Mouse (Mus musculus): ENCODE measurements around the gene Pde4c.

GRCm38 (mm10) chr8:70786291-70787050, 63.0 kb downstream of the Pde4c start:
- TF ChIP-seq MAZ (IDR thresholded peaks at IDR 0.05; ENCODE audit: low read depth, low read length) (no peak), SIN3A (IDR thresholded peaks at IDR 0.05; ENCODE audit: low read length) (no peak), CTCF (conservative IDR thresholded peaks at IDR 0.05 in 1 of 2, IDR thresholded peaks at IDR 0.05 in 1 of 2; ENCODE audit: low read depth in 2 of 2, low read length in 2 of 2) (no peak), EP300 (IDR thresholded peaks at IDR 0.05; ENCODE audit: low read length) (no peak), UBTF (IDR thresholded peaks at IDR 0.05; ENCODE audit: low read depth, low read length) (no peak), MAFK (IDR thresholded peaks at IDR 0.05; ENCODE audit: insufficient replicate concordance, low read length) (no peak), POLR2A (IDR thresholded peaks at IDR 0.05; ENCODE audit: low read depth, low read length) (no peak), NELFE (IDR thresholded peaks at IDR 0.05; ENCODE audit: low read depth, low read length) (no peak), HCFC1 (IDR thresholded peaks at IDR 0.05; ENCODE audit: low read depth, low read length) (no peak)

Data from CH12.LX (cell line).